Mouse (Mus musculus) kidney, adult 2 months (tissue): ENCODE data around the gene Map3k1. TPM values are rescaled to one million over a fixed set of nuclear protein-coding genes. Genes with fewer than 3 reads are reported as not detected.

Source experiments
- DNase-seq: peaks from one replicate; pipeline ENCODE4 v3.0.0; 2021
- H3K27ac ChIP-seq: fragments of 200-500 bp; 2 replicates; pipeline ENCODE4 v1.5.1; 2012; ENCODE audit warnings: low read depth, low read length, control low read depth, inconsistent platforms; ENCODE audit not compliant: insufficient read depth
- H3K27me3 ChIP-seq: fragments of 200-500 bp; replicated peaks from 2 replicates; pipeline ENCODE4 v1.6.1; 2012; ENCODE audit warnings: mild to moderate bottlenecking, moderate library complexity, low read length, inconsistent platforms; ENCODE audit not compliant: control insufficient read depth, insufficient read depth
- H3K36me3 ChIP-seq: fragments of 200-500 bp; 2 replicates; pipeline ENCODE4 v1.6.1; 2012; ENCODE audit warnings: mild to moderate bottlenecking, moderate library complexity, low read length, inconsistent platforms; ENCODE audit not compliant: control insufficient read depth, insufficient read depth
- H3K4me1 ChIP-seq: fragments of 200-500 bp; 2 replicates; pipeline ENCODE4 v1.6.1; 2011; ENCODE audit warnings: low read length; ENCODE audit not compliant: control insufficient read depth, insufficient read depth
- H3K4me3 ChIP-seq: fragments of 200-500 bp; 2 replicates; pipeline ENCODE4 v1.5.1; 2011; ENCODE audit warnings: mild to moderate bottlenecking, low read depth, low read length, control low read depth; ENCODE audit not compliant: insufficient read depth
- CTCF ChIP-seq: fragments of 200-500 bp; conservative IDR thresholded peaks from 2 replicates; pipeline ENCODE4 v1.5.1; 2011; ENCODE audit warnings: low read depth, mild to moderate bottlenecking, control low read depth, low read length, moderate library complexity, mixed read lengths; ENCODE audit not compliant: insufficient read depth, insufficient read length
- POLR2A ChIP-seq: fragments of 200-500 bp; IDR thresholded peaks from one replicate; pipeline ENCODE4 v1.6.1; 2011; ENCODE audit warnings: low read depth, low read length, control low read depth
- WGBS: fragments of 180-500 bp; shearing (Covaris S2); methylation state at CpG from one replicate; pipeline ENCODE4 v1.1.7; 2018; 5-methylcytosine and 5-hydroxymethylcytosine counted together
- polyA plus RNA-seq: library from polyadenylated mRNA; depleted of rRNA; stranded (reverse); fragments of >200 nt; gene quantifications from 2 replicates; pipeline ENCODE4 v1.2.3, GENCODE M21; 2012

Gene Map3k1
- polyA plus RNA-seq, 1 experiment: 16.6 TPM

DNA sequence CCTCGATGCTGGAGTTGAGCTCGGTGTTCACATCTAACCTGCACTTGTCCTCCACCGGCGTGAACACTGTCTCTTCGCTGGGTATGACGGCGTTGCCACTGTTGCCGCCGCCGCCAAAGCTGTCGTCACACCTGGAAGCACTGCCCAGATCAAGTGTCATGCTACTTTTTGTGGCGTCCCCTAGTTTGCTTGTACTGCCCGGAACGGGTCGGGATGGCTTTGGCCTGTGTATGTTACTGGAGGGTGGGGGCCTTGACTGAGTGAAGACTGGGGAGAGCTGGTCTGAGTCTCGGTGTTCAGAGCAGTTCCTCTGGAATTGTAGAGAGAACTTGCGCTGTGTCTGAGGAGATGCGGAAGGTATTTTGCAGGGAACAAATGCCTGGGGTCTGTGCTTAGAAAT lies 53.4 kb downstream of the Map3k1 start:
- Histone ChIP-seq H3K27ac (no peak overlapping the region), H3K4me3 (no peak overlapping the region), H3K27me3 (no peaks in the 10 kb centered on the region), H3K4me1 (no peaks in the 10 kb centered on the region), H3K36me3 (peaks cover 20% of the 10 kb centered on the region)
- no peak for DNase-seq
- WGBS: 97% methylated on average over 18 of the region's 18 CpGs
- no peak for TF ChIP-seq POLR2A
- TF ChIP-seq CTCF: no peak

DNA sequence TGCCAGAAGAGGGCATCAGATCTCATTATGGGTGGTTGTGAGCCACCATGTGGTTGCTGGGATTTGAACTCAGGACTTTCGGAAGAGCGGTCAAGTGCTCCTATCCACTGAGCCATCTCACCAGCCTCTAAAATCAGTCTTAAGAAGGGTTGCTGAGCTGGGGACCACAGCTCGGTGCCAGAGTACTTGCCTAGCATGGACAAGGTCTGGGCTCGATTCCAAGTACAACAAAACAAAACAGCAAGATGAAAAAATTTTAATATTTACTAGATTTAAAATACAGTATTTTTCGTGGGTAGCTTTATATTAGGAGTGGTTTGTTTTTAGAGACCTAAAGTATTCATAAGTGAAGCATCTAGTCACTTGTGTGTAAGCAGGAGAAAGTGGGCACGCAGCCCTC lies 55.5 kb downstream of the Map3k1 start:
- Histone ChIP-seq H3K4me3 (no peak overlapping the region), H3K36me3 (peaks cover 22% of the 10 kb centered on the region), H3K4me1 (no peaks in the 10 kb centered on the region), H3K27me3 (no peaks in the 10 kb centered on the region), H3K27ac (no peak overlapping the region)
- DNase-seq: no peak
- WGBS: 76% methylated on average over 6 of the region's 6 CpGs
- TF ChIP-seq POLR2A (no peak), CTCF (no peak)

DNA sequence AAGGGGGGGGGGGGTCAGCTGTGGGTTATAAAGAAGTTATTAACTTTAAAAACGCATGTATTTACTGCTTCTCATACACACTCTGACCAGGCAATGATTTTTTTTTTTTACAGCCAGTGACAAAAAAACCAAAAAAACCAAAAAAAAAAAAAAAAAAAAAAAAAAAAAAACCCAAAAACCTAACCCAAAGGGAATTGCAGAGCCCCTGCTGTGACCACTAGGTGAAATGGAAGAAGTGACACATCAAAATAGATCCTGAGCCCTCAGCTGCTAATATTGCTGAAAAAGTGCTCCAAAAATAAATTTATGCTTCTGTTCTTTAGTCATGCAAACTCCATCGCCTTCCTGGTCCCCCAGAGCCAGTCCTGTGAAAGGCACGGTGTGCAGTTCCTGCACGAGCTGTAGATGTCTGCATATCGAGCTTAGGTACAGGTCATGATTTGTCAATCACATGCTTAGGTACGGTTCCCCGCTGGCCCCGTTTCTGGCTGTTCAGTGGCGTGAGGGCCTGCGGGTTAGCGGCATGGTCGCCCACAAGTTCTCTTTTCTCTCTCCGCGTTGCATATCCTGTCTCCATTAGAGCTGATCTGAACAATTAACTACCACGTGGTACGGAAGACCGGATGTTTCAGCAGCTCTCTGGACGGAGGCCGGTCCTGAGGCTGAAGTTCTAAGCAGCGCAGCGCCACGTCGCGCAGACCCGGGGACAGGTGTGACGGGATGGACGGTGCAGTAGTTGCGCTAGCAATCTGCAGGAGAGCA lies 60.3 kb downstream of the Map3k1 start:
- Histone ChIP-seq H3K36me3 (peaks cover 11% of the 10 kb centered on the region), H3K4me3 (no peak overlapping the region), H3K27ac (no peak overlapping the region), H3K4me1 (no peaks in the 10 kb centered on the region), H3K27me3 (no peaks in the 10 kb centered on the region)
- TF ChIP-seq CTCF: no peak
- no peak for TF ChIP-seq POLR2A
- WGBS: 89% methylated on average over 28 of the region's 28 CpGs
- no peak for DNase-seq

DNA sequence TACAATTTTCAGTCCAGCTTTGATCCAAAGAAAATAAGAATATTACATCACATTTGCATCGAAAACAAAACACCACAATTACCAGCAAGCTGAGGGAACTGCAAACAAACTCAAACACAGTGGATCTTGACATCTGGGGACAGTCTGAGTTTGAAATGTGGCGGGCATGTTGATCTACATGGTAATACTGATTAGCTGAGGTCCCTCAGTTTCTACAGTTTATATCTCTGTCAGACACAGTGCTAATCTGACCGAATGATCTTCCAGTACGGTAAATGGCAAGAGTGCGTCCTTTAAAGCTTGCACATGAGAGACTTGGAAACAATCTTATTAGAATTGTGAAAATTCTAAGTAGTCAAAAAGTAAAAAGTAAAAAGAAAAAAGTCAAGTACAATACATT lies 62.0 kb downstream of the Map3k1 start:
- Histone ChIP-seq H3K27me3 (no peaks in the 10 kb centered on the region), H3K4me1 (no peaks in the 10 kb centered on the region), H3K36me3 (peaks cover 8% of the 10 kb centered on the region), H3K4me3 (no peak overlapping the region), H3K27ac (no peak overlapping the region)
- TF ChIP-seq CTCF (no peak), POLR2A (no peak)
- 90% methylated on average over 5 of the region's 5 CpGs for WGBS
- no peak for DNase-seq

DNA sequence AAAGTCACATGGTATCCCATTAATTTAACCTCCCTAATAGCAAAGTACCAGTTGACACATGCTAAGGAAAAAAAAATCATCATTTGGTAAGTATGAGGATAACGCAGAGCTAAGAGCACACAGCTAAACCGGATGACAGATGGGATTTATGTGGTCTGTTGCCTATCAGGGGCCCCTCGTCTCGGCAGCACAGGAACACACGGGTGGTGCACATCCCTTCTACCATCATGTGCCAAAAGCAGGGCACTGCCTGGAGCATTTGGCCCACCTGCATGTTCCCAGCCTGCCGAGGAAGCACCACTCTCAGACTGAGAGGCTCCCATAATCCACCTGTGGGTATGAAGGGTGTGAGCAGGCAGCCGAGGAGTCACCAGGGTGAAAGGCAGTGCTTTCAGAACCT lies 63.6 kb downstream of the Map3k1 start:
- Histone ChIP-seq H3K4me1 (no peaks in the 10 kb centered on the region), H3K4me3 (no peak overlapping the region), H3K36me3 (peaks cover 3% of the 10 kb centered on the region), H3K27ac (no peak overlapping the region), H3K27me3 (no peaks in the 10 kb centered on the region)
- WGBS: 56% methylated on average over 7 of the region's 7 CpGs
- DNase-seq: no peak
- no peak for TF ChIP-seq POLR2A
- no peak for TF ChIP-seq CTCF

DNA sequence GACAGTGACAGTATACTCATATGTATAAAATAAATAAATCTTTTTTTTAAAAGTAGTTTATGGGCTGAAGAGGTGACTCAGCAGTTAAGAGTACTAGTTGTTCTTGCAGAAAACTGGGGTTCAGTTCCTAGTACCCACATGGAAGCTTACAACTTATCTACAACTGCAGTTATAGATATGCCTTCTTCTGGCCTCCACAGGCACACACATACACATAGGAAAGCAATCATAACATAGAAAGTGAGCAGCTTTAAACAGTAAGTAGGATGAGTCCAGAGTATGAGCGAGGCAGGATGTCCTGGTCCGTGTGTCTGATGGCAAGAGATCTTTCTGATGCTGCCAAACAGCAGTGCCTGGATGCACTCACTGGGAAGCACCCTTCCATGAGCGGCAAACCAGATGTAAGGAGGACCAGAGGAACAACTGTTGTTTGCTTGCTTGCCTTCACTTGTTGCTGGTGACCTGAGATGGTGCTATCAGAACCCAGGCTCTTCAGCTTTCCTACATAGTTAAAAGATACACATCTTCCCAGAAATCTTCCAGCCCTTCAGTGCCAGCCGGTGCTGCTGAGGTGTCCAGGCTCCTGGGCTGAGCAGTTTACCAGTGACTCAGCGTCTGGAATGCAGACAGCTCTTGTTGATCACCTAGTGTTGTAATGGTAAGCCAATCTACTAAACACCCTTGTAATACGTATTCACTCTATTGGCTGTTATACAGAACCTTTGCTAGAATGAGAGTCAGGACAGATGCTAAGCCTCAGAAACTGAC lies 64.4 kb downstream of the Map3k1 start:
- 70% methylated on average over 6 of the region's 6 CpGs for WGBS
- no peak for TF ChIP-seq POLR2A
- TF ChIP-seq CTCF: no peak
- Histone ChIP-seq H3K36me3 (peaks cover 2% of the 10 kb centered on the region), H3K27ac (no peak overlapping the region), H3K27me3 (no peaks in the 10 kb centered on the region), H3K4me1 (no peaks in the 10 kb centered on the region), H3K4me3 (no peak overlapping the region)
- DNase-seq: no peak

DNA sequence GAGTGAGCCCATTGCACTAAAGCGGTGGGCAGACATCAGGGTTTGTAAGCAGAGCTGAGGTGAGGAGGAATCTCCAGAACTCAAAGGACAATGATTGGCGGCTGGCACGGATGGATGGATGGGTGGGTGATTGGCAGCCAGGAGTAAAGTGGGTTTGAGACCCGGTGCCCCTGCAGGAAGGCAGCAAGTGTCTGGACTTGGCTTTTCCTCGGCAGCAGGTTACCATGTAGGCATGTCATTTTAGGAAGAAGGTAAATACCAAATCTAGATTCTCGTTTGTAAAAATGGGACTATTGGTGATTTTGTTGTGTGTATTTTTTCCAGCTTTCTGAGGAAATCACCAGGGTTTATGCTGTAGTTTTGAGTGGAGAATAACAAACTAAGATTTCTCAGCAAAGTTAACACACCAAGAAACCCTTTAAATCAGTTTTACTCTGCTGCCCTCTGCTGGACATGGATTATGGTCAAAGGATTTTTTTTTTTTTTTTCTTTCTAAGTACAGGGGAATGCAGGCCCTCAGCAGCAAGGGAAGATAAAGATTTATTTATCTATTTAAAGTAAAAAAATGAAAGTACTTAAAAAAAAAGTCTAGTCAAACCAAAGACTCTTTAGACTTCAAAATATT lies 66.7 kb downstream of the Map3k1 start:
- peak; percentile 68 for DNase-seq
- WGBS: 60% methylated on average over 6 of the region's 6 CpGs
- no peak overlapping the region for H3K4me3 ChIP-seq
- H3K36me3 ChIP-seq: no peaks in the 10 kb centered on the region
- no peaks in the 10 kb centered on the region for H3K4me1 ChIP-seq
- TF ChIP-seq CTCF (0 out of 2 replicates have a peak, but pooled peaks have one; percentile 11), POLR2A (no peak)
- no peak overlapping the region for H3K27ac ChIP-seq
- no peaks in the 10 kb centered on the region for H3K27me3 ChIP-seq
